Mouse (Mus musculus) B cell, adult 2 months (primary cell): ENCODE data around the gene BC061237.
"Not testable (repeated sequence)": the region's sequence is repeated elsewhere in the genome, so short reads cannot be mapped to it uniquely, and the experiment has no call there.

Experiments used
- DNase-seq, 2 experiments: peaks; one replicate each; pipeline ENCODE4 v3.0.0; 2022

BC061237 gene

GRCm38 (mm10) chr14:44492163-44492562 is at the start of gene BC061237:
TSS of gene BC061237 (plus strand) at chr14:44492463.
- not testable (repeated sequence) for DNase-seq

- DNase-seq, result not testable (repeated sequence)
These were observed 25.7 kb downstream of the BC061237 start, which contains the start of gene Gm17093 for GRCm38 (mm10) chr14:44517976-44518375. TSS of gene Gm17093 (plus strand) at chr14:44518276.

GRCm38 (mm10) chr14:44547961-44548360 is 55.7 kb downstream of the BC061237 start:
- not testable (repeated sequence) for DNase-seq
